Mouse (Mus musculus): ENCODE measurements around the gene Arhgef28.

DNA sequence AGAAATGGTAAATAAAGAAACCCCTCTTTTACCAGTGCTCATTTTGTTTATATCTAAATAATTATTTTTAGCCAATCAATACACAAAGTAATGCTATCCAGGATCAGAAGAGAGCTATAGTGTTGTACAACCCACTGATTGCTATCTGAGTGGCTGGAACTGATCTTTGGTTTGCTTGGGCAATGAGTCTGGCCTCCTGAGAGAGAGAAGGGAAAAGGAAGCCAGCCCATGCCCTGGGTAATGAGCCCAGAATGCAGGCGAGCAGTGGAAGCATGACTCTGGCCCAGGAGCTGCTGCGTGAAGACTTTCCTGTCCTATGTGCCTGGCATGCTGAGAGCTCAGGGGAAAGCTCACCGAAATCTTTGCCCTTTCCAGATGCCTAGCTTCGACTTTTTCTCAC is 83.5 kb downstream of the Arhgef28 start:
- TF ChIP-seq CTCF (IDR thresholded peaks at IDR 0.05; ENCODE audit: control insufficient read depth, insufficient read depth, insufficient read length) (no peak), USF1 (IDR thresholded peaks at IDR 0.05; ENCODE audit: low read depth) (no peak), MAX (IDR thresholded peaks at IDR 0.05) (no peak)

Data from C2C12 (cell line).